Mouse (Mus musculus): Measurements from ENCODE around the gene Ddx58. TPM values are rescaled to one million over a fixed set of nuclear protein-coding genes. Genes with fewer than 3 reads are reported as not detected.

The Ddx58 gene
- polyA plus RNA-seq, 1 experiment, result 0.12 TPM

GRCm38 (mm10) chr4:40172336-40172735 is 67.3 kb downstream of the Ddx58 start:
- no peak for TF ChIP-seq GATA1 (IDR thresholded peaks at IDR 0.05; ENCODE audit: low read length)

GRCm38 (mm10) chr4:40171477-40171876 is 68.2 kb downstream of the Ddx58 start:
- no peak for TF ChIP-seq GATA1 (IDR thresholded peaks at IDR 0.05; ENCODE audit: low read length)

- TF ChIP-seq GATA1 (IDR thresholded peaks at IDR 0.05; ENCODE audit: low read length), result no peak
Observed at GRCm38 (mm10) chr4:40163646-40164045, 76.0 kb downstream of the Ddx58 start.

DNA sequence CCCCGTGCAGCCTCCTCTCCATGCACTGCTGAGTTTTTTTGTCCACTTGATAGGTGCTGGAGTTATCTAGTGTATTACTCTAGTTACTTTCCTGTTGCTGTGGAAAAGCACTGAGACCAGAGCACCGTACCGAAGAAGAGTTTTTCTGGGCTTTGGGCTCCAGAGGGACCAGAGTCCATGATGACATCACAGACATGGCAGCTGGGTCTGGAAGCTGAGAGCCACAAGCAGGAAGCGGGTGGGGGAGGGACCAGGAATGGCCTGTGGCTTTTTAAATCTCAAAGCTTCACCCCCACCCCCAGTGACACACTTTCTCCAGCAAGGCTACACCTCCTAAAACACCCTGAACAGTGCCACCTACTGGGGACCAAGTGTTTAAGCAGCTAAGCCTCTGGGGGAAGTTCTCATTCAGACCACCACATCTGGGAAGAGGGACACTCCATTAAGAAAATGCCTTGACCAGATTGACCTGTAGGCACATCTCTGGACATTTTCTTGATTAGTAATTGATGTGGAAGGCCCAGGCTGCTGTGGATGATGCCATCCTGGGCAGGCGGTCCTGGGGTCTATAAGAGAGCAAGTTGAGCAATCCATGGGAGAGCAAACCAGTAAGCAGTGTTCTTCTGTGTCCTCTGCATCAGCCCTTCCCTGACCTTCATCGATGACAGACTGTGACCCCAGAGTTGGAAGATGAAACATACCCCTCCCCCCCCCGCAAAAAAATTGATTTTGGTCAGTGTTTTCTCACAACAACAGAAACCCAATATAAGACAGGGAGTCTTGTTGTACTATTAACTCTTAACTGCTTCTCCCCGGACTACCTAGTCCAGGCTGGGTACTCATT is 78.8 kb downstream of the Ddx58 start:
- no peak for TF ChIP-seq GATA1 (IDR thresholded peaks at IDR 0.05; ENCODE audit: low read length)

DNA sequence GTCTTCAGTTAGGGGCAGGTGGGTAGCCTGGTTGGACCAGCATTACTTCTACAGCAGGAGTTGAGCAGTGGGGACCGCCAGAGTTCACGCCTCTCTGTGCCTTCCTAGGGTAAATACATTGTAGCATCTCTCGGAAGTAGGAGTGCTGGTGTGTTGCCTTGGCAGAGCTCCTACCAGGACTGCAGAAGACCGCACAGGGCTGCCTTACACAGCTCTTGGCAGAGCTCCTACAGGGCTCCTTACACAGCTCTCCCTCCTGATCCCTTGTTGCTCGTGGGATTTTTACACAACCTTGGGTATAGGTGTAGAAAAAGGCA is 81.4 kb downstream of the Ddx58 start:
- TF ChIP-seq GATA1 (IDR thresholded peaks at IDR 0.05; ENCODE audit: low read length), result no peak

DNA sequence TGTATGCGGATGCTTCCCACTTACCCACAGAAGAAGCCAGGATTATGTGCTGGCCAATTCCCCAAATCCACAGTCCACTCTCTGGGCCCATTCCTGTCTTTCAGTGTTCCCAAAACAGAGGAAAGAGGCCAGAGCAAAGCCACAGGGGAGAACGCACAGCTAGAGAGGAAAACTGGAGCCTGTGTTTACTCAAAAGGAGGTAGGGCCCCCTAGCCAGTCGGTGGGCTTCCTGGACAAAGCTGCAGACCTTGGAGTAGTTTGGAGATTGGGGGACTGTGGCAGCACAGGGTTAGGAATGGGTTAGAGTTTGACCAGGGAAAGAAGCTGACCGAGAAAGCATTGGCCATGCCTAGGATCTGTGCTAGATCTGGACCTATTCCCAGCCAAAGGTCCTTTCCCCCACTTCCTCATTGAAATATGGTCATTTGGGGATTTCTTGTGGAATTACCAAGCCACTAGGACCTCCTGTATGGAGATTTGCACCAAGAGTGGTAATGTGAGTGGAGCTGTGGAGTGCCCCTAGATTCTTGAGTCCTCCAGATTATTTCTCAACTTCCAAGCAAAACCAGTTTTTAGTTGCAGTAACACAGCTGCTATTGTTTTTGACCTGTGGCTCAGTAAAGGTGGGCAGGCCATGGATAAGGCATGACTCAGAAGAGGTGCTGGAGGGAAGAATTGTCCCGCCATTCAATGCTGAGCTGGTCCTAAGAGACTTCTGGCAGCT is 82.0 kb downstream of the Ddx58 start:
- TF ChIP-seq GATA1 (IDR thresholded peaks at IDR 0.05; ENCODE audit: low read length), result no peak

GRCm38 (mm10) chr4:40156582-40157499 is 82.8 kb downstream of the Ddx58 start:
- TF ChIP-seq GATA1 (IDR thresholded peaks at IDR 0.05; ENCODE audit: low read length), result peak; percentile 38

DNA sequence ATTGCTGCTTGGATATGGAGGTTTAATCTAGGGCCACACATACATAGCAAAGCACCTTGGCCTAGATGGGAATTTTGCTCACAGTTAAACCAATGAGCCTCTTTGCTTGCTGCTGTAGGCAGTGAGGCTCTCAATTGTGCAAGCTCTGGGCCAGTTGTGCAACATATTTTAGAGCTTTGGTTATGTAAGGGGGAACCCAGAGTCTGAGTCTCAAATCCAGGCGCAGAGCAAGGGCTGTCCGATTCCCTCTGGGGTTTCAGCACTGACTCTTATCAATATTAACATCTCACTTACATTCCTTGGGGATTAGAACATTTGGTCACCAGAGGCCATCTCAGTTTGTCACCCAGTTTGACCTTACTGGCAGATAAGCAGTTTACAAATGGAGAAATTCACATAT is 83.5 kb downstream of the Ddx58 start:
- no peak for TF ChIP-seq GATA1 (IDR thresholded peaks at IDR 0.05; ENCODE audit: low read length)

DNA sequence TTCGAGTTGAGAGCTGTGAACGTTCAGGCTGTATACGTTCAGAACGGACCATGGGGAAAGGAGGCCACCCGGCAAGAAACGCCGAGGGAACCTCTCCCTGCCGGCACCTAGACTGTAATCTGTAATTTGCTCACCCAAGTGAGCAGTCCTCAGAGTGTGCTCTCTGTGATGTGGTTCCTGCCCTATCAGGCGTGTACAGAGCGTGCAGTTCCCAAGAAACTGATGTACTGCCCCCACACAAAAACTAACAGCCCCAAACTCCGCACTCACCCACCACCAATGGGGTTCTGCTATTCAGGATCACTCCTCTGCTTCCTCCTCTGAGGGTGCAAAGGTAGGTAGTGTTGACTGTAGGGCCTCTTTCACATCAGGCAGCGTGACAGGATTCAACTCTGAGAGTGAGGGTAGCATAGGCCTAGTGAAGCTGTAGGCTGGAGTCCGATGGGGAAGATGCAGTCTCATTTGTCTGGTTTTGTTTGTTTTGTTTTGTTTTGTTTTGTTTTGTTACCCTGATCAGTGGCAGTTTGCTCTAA is 84.1 kb downstream of the Ddx58 start:
- no peak for TF ChIP-seq GATA1 (IDR thresholded peaks at IDR 0.05; ENCODE audit: low read length)

GRCm38 (mm10) chr4:40154751-40155150 is 84.9 kb downstream of the Ddx58 start:
- TF ChIP-seq GATA1 (IDR thresholded peaks at IDR 0.05; ENCODE audit: low read length), result no peak

Other genes starting within 250 kb of the Ddx58 start
- 19.3 and 25.3 TPM in 2 replicates for gene Aco1, start 96.7 kb downstream of the Ddx58 start, polyA plus RNA-seq (2012)
- 20.1 and 28.1 TPM in 2 replicates for gene Smim27, start 29.8 kb upstream of the Ddx58 start, polyA plus RNA-seq (2012)
- gene Topors, start 30.0 kb upstream of the Ddx58 start, polyA plus RNA-seq (2012), result 8.7 and 9.9 TPM in 2 replicates
- gene Ndufb6, start 39.6 kb upstream of the Ddx58 start, polyA plus RNA-seq (2012), result 223 and 274 TPM in 2 replicates
- not detected in 2 replicates for gene Tmem215, start 232.4 kb upstream of the Ddx58 start, polyA plus RNA-seq (2012)